In genomic region chr12:25125239-25125776, GRCm38 (mm10) we compare ENCODE assay signal across 11 mouse cellular contexts. TPM values are rescaled to one million over a fixed set of nuclear protein-coding genes. Genes with fewer than 3 reads are reported as not detected.
DNase-seq lines count a peak whose midpoint lies in the region; ATAC-seq lines count a peak whose summit lies in the region.
"Had no signal": no experiment of that assay in that cellular context is flagged by ENCODE, and none has a peak within 500 bp of the region (broad histone marks: within the 10 kb centered on the region; RNA-seq: fewer than 3 reads in every experiment).

No protein-coding gene starts in this region.

- no peak overlapping the region for H3K4me3 ChIP-seq in hindbrain, embryonic 13.5 days
- H3K4me3 ChIP-seq in midbrain, embryonic 15.5 days, result no peak overlapping the region
- H3K4me3 ChIP-seq in kidney, embryonic 15.5 days (replicated peaks), result no peak overlapping the region
- H3K4me3 ChIP-seq: hindbrain, embryonic 15.5 days; liver, embryonic 15.5 days had no signal

- H3K9ac ChIP-seq in hindbrain, embryonic 13.5 days, result no peak overlapping the region
- no peak overlapping the region for H3K9ac ChIP-seq in midbrain, embryonic 15.5 days
- no peak overlapping the region for H3K9ac ChIP-seq in kidney, embryonic 15.5 days
- H3K9ac ChIP-seq: hindbrain, embryonic 15.5 days; liver, embryonic 15.5 days had no signal

- H3K27ac ChIP-seq in hindbrain, embryonic 13.5 days, result peak overlapping the region; percentile 31; the same call in 1 of the 2 replicates
- no peak overlapping the region; the same call in 1 of the 2 replicates for H3K27ac ChIP-seq in midbrain, embryonic 15.5 days
- no peak overlapping the region for H3K27ac ChIP-seq in kidney, embryonic 15.5 days
- H3K27ac ChIP-seq: hindbrain, embryonic 15.5 days; liver, embryonic 15.5 days had no signal

- H3K9me3 ChIP-seq in hindbrain, embryonic 13.5 days, result no peaks in the 10 kb centered on the region
- H3K9me3 ChIP-seq in midbrain, embryonic 15.5 days, result no peaks in the 10 kb centered on the region
- H3K9me3 ChIP-seq in kidney, embryonic 15.5 days (replicated peaks), result no peaks in the 10 kb centered on the region
- H3K9me3 ChIP-seq: hindbrain, embryonic 15.5 days; liver, embryonic 15.5 days had no signal

- 0 out of 2 replicates have a peak, but pooled peaks cover 4% of the 10 kb centered on the region for H3K27me3 ChIP-seq in hindbrain, embryonic 13.5 days
- 0 out of 2 replicates have a peak, but pooled peaks cover 6% of the 10 kb centered on the region for H3K27me3 ChIP-seq in midbrain, embryonic 15.5 days (replicated peaks)
- H3K27me3 ChIP-seq in kidney, embryonic 15.5 days, result no peaks in the 10 kb centered on the region
- H3K27me3 ChIP-seq: liver, embryonic 15.5 days had no signal

- no peak for ATAC-seq in hindbrain, embryonic 13.5 days (ENCODE audit: low FRiP score)
- ATAC-seq in midbrain, embryonic 15.5 days (replicated peaks), result 0 out of 2 replicates have a peak, but pooled peaks have one; percentile 10
- ATAC-seq in kidney, embryonic 15.5 days (replicated peaks; ENCODE audit: low FRiP score), result no peak

- H3K36me3 ChIP-seq in hindbrain, embryonic 13.5 days, result no peaks in the 10 kb centered on the region
- H3K36me3 ChIP-seq in midbrain, embryonic 15.5 days (replicated peaks), result no peaks in the 10 kb centered on the region
- H3K36me3 ChIP-seq in kidney, embryonic 15.5 days, result no peaks in the 10 kb centered on the region
- H3K36me3 ChIP-seq: hindbrain, embryonic 15.5 days; liver, embryonic 15.5 days had no signal

- no peak overlapping the region for H3K4me2 ChIP-seq in hindbrain, embryonic 13.5 days
- no peak overlapping the region for H3K4me2 ChIP-seq in midbrain, embryonic 15.5 days
- H3K4me2 ChIP-seq in kidney, embryonic 15.5 days, result no peak overlapping the region
- H3K4me2 ChIP-seq: hindbrain, embryonic 15.5 days; liver, embryonic 15.5 days had no signal

- DNase-seq in R1 (ENCODE audit: low read depth, low spot score), result peak; percentile 36
- peak; percentile 37 for DNase-seq in embryo, embryonic 9.5 days (ENCODE audit: extremely low spot score)
- DNase-seq in lung, postnatal 4 days, result no peak
- no peak for DNase-seq in layer of hippocampus, postnatal 10 days (ENCODE audit: low spot score in 2 of 2)
- DNase-seq: cerebellum, postnatal 14 days; kidney, postnatal 14 days had no signal

- WGBS in hindbrain, embryonic 13.5 days, result 8% methylated on average over 16 of the region's 16 CpGs
- 15% methylated on average over 16 of the region's 16 CpGs for WGBS in midbrain, embryonic 15.5 days
- 55% methylated on average over 16 of the region's 16 CpGs for WGBS in kidney, embryonic 15.5 days

- peaks cover 42% of the 10 kb centered on the region for H3K4me1 ChIP-seq in hindbrain, embryonic 13.5 days (replicated peaks)
- peaks cover 16% of the 10 kb centered on the region for H3K4me1 ChIP-seq in midbrain, embryonic 15.5 days
- peaks cover 62% of the 10 kb centered on the region for H3K4me1 ChIP-seq in kidney, embryonic 15.5 days

RNA-seq across cellular contexts. Expression of gene Id2, which starts 28.4 kb away (rescaled TPM):
- polyA plus RNA-seq in hindbrain, embryonic 13.5 days (2015; fragmentation: Nextera tagmentation; extraction: Ambion mirVana), result 276 and 296 TPM in 2 replicates
- polyA plus RNA-seq in midbrain, embryonic 15.5 days (2015; fragmentation: Nextera tagmentation; extraction: Ambion mirVana), result 138 TPM in 2 replicates
- 518 and 543 TPM in 2 replicates for polyA plus RNA-seq in kidney, embryonic 15.5 days (2015; fragmentation: Nextera tagmentation; extraction: Ambion mirVana)
- total RNA-seq in layer of hippocampus, postnatal 10 days (2021), result 100 to 1,000 TPM; 104 to 111 TPM

Comparison
In these comparisons a context has a peak if more than half of its experiments do, and no peak if none do; other contexts are left out.
1. DNase-seq: peak in R1 (single experiment) and embryo, embryonic 9.5 days (single experiment); none in lung, postnatal 4 days (0 of 2) and layer of hippocampus, postnatal 10 days (0 of 2).